ENCODE assay signal across 8 mouse cellular contexts in the genomic region with DNA sequence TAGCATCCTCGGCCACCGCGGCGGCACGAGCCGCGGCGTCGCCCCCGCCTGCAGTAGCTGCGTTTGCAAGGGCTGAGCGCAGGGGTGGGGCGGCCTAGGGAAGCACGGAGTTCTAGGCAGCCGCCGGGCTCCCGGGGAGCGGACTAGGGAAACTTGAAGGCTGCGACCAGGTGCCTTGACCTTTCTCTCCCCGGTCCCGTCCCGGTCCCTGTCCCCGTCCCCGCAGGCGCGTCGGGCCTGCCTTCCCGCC. TPM values are rescaled to one million over a fixed set of nuclear protein-coding genes. Genes with fewer than 3 reads are reported as not detected.
DNase-seq lines count a peak whose midpoint lies in the region; ATAC-seq lines count a peak whose summit lies in the region.

No protein-coding gene starts in this region.

- H3K4me1 ChIP-seq in heart, embryonic 10.5 days: peaks cover 6% of the 10 kb centered on the region
- peaks cover 21% of the 10 kb centered on the region for H3K4me1 ChIP-seq in liver, embryonic 13.5 days (replicated peaks)

- peak overlapping the region; percentile 96 for H3K4me2 ChIP-seq in liver, embryonic 13.5 days

- intact Hi-C loops in left cerebral cortex, postnatal 10 days (cut with DNase I): loop anchor here (2.0 kb wide), 1 partner anchor 81 kb away; the partner anchor contains the start of gene Rps3a1

- under 1% methylated on average over 24 of the region's 28 CpGs for WGBS in heart, embryonic 10.5 days
- 0% methylated on average over 28 of the region's 28 CpGs for WGBS in liver, embryonic 13.5 days (ENCODE audit: insufficient replicate concordance)

- H3K4me3 ChIP-seq in heart, embryonic 10.5 days: peak overlapping the region; percentile 93
- peak overlapping the region; percentile 95 for H3K4me3 ChIP-seq in liver, embryonic 13.5 days (replicated peaks)

- no peaks in the 10 kb centered on the region for H3K27me3 ChIP-seq in heart, embryonic 10.5 days (ENCODE audit: insufficient read depth, poor library complexity, severe bottlenecking)
- H3K27me3 ChIP-seq in liver, embryonic 13.5 days: no peaks in the 10 kb centered on the region; the same call in 1 of the 2 replicates

- no peak for DNase-seq in heart, embryonic 10.5 days (ENCODE audit: low spot score)
- no peak for DNase-seq in heart, adult 11 months
- DNase-seq in urinary bladder, adult 2 months (ENCODE audit: low spot score): peak; percentile 80
- DNase-seq in urinary bladder, postnatal 36 days (ENCODE audit: low spot score in 2 of 2): no peak
- no peak for DNase-seq in liver, embryonic 13.5 days
- DNase-seq in cerebellum, adult 9-10 months: no peak
- no peak for DNase-seq in left cerebral cortex, postnatal 10 days (ENCODE audit: extremely low spot score in 1 of 2, low spot score in 2 of 2)

- no peak for ATAC-seq in liver, embryonic 13.5 days (ENCODE audit: low read depth)
- ATAC-seq in monocyte, adult 5-6 weeks (replicated peaks; ENCODE audit: insufficient number of reproducible peaks, low FRiP score, low TSS enrichment, poor library complexity, severe bottlenecking): no peak

- H3K9ac ChIP-seq in liver, embryonic 13.5 days: peak overlapping the region; percentile 96

- peak overlapping the region; percentile 95 for H3K27ac ChIP-seq in heart, embryonic 10.5 days
- H3K27ac ChIP-seq in liver, embryonic 13.5 days: peak overlapping the region; percentile 94

- H3K36me3 ChIP-seq in heart, embryonic 10.5 days: peaks cover 7% of the 10 kb centered on the region; the same call in 1 of the 2 replicates
- H3K36me3 ChIP-seq in liver, embryonic 13.5 days: peaks cover 4% of the 10 kb centered on the region

- no peaks in the 10 kb centered on the region for H3K9me3 ChIP-seq in heart, embryonic 10.5 days
- H3K9me3 ChIP-seq in liver, embryonic 13.5 days (replicated peaks): no peaks in the 10 kb centered on the region

RNA-seq across cellular contexts. Expression of gene Lrba, which starts 0.2 kb away (rescaled TPM):
- 2.5 and 3.1 TPM in 2 replicates for polyA plus RNA-seq in heart, embryonic 10.5 days (2016; fragmentation: Nextera tagmentation; extraction: Ambion mirVana)
- 13.7 and 15.0 TPM in 2 replicates for polyA plus RNA-seq in urinary bladder, adult 2 months (2012; rRNA removed)
- polyA plus RNA-seq in liver, embryonic 13.5 days (2015; fragmentation: Nextera tagmentation; extraction: Ambion mirVana): 2.2 TPM in 2 replicates
- 21.8 to 48.7 TPM (median 31.8 TPM) in 3 replicates for total RNA-seq in monocyte, adult 5-6 weeks (2017)
- 10 to 100 TPM; 18.4 to 19.3 TPM for total RNA-seq in left cerebral cortex, postnatal 10 days (2021)
